Comparison of ENCODE assay signal across 14 mouse cellular contexts in genomic region chr7:84184703-84185102, GRCm38 (mm10).
"Had no signal": no experiment of that assay in that cellular context is flagged by ENCODE, and none has a peak within 500 bp of the region (broad histone marks: within the 10 kb centered on the region; RNA-seq: fewer than 3 reads in every experiment).

No protein-coding gene starts in this region.

- H3K9me3 ChIP-seq: kidney, embryonic 15.5 days; limb, embryonic 12.5 days; liver, embryonic 13.5 days; lung, embryonic 15.5 days; midbrain, embryonic 13.5 days; neural tube, embryonic 15.5 days had no signal

- DNase-seq: kidney, postnatal 14 days; liver; liver, embryonic 13.5 days; liver, postnatal 0 days; lung, postnatal 36 days; right cerebral cortex, adult 18-20 months; right cerebral cortex, postnatal 25 days; thymus, postnatal 36 days had no signal

- H3K27ac ChIP-seq: kidney, embryonic 15.5 days; limb, embryonic 12.5 days; liver, embryonic 13.5 days; lung, embryonic 15.5 days; midbrain, embryonic 13.5 days; neural tube, embryonic 15.5 days had no signal

- ATAC-seq: liver, postnatal 0 days; midbrain, embryonic 13.5 days had no signal

- H3K9ac ChIP-seq: kidney, embryonic 15.5 days; limb, embryonic 12.5 days; liver, embryonic 13.5 days; liver, postnatal 0 days; lung, embryonic 15.5 days; midbrain, embryonic 13.5 days; neural tube, embryonic 15.5 days had no signal

- H3K27me3 ChIP-seq: kidney, embryonic 15.5 days; limb, embryonic 12.5 days; liver, embryonic 13.5 days; lung, embryonic 15.5 days; midbrain, embryonic 13.5 days; neural tube, embryonic 15.5 days had no signal

- H3K4me1 ChIP-seq: kidney, embryonic 15.5 days; limb, embryonic 12.5 days; liver, embryonic 13.5 days; lung, embryonic 15.5 days; midbrain, embryonic 13.5 days; neural tube, embryonic 15.5 days had no signal

- H3K36me3 ChIP-seq: kidney, embryonic 15.5 days; limb, embryonic 12.5 days; liver, embryonic 13.5 days; lung, embryonic 15.5 days; midbrain, embryonic 13.5 days; neural tube, embryonic 15.5 days had no signal

- H3K4me3 ChIP-seq: kidney, embryonic 15.5 days; limb, embryonic 12.5 days; liver, embryonic 13.5 days; lung, embryonic 15.5 days; midbrain, embryonic 13.5 days; myocyte; neural tube, embryonic 15.5 days had no signal

- H3K4me2 ChIP-seq: kidney, embryonic 15.5 days; limb, embryonic 12.5 days; liver, embryonic 13.5 days; lung, embryonic 15.5 days; midbrain, embryonic 13.5 days; neural tube, embryonic 15.5 days had no signal
